ENCODE assay signal across 16 mouse cellular contexts in the genomic region with DNA sequence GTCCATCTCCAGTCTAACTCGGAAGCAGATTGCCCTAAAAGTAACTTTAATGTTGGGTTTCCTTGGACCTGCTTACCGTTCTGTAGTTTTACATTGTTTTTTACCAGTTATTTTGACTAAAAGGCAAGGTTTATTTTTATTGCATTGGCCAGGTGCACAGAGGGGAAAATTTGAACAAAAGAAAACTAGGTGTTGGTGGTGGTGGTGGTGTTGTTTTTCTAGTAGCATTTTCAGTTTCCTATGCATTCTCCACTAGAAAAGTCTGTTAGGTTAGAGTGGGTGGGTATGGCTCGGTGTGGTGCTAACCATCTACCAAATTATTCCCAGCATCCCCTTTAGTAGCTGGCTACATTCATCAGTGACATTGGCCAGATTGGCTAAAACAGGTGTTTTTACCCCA.
"Had no signal": no experiment of that assay in that cellular context is flagged by ENCODE, and none has a peak within 500 bp of the region (broad histone marks: within the 10 kb centered on the region; RNA-seq: fewer than 3 reads in every experiment).

No protein-coding gene starts in this region.

- H3K27me3 ChIP-seq: lung, embryonic 15.5 days; megakaryocyte, embryonic 14.5 days; midbrain, embryonic 13.5 days; midbrain, embryonic 15.5 days; neural tube, embryonic 12.5 days had no signal

- H3K4me3 ChIP-seq: lung, embryonic 15.5 days; megakaryocyte, embryonic 14.5 days; midbrain, embryonic 13.5 days; midbrain, embryonic 15.5 days; neural tube, embryonic 12.5 days had no signal

- ATAC-seq: lung, postnatal 0 days; midbrain, embryonic 13.5 days; midbrain, embryonic 15.5 days had no signal

- H3K4me2 ChIP-seq: lung, embryonic 15.5 days; midbrain, embryonic 13.5 days; midbrain, embryonic 15.5 days; neural tube, embryonic 12.5 days had no signal

- H3K9ac ChIP-seq: liver, embryonic 14.5 days; lung, embryonic 15.5 days; midbrain, embryonic 13.5 days; midbrain, embryonic 15.5 days; neural tube, embryonic 12.5 days had no signal

- H3K4me1 ChIP-seq: neural tube, embryonic 12.5 days had no signal

- H3K9me3 ChIP-seq: lung, embryonic 15.5 days; megakaryocyte, embryonic 14.5 days; midbrain, embryonic 13.5 days; midbrain, embryonic 15.5 days; neural tube, embryonic 12.5 days had no signal

- DNase-seq: lung, adult 2 months; lung, postnatal 14 days; lung, postnatal 36 days; right cerebral cortex, postnatal 14 days; spleen, adult 18-20 months; thymus, adult 18-20 months; thymus, postnatal 14 days; thymus, postnatal 36 days had no signal

- H3K27ac ChIP-seq: liver, embryonic 14.5 days; lung, embryonic 15.5 days; macrophage; midbrain, embryonic 13.5 days; midbrain, embryonic 15.5 days; neural tube, embryonic 12.5 days had no signal
